Mouse (Mus musculus): Measurements from ENCODE around the gene Apip. TPM values are rescaled to one million over a fixed set of nuclear protein-coding genes. Genes with fewer than 3 reads are reported as not detected.

The Apip gene
- polyA plus RNA-seq (2015; fragmentation: Nextera tagmentation; extraction: Ambion mirVana): 66.8 and 70.4 TPM in 2 replicates

DNA sequence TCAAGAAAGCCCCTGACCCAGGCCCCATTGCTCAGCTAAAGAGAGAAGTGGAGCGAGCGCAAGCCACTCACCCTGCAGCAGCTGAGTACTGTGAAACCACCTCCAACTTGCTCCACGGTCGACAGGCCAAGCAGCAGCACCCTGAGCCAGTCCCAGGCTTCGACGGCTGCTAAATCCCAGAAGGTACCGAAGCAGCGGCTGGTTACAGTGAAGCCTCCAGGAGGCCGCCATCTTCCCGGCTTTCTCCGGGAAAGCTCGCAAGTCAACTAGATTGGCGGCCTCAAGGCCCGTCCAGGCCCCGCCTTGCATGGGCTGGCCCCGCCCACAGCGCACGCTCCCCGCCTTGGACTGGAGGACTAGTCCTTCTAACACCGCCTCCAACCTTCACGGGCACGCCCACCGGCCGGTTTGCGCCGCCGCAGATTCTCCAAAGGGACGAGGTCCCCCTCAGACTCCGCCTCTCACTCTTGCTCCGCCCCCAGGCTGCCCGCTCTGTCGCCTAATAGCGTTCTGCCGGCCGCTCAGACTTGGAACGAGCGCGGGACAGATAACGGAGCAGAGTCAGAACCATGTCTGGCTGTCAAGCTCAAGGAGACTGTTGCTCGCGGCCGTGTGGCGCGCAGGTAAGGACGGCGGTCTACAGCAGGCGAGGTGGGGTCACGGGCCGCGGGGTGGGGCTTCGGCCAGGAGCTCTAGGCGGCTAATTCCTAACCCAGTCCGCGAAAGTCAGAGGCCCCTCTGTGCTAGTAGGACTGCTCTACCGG is at the start of gene Apip, which contains the start of gene Pdhx:
Apip (plus strand) TSS at position 457 of the 764 bp plus-strand sequence.
Pdhx (minus strand) TSS at position 295 of the 764 bp plus-strand sequence.
- Histone ChIP-seq H3K36me3 (ENCODE audit: insufficient read depth, low read length) (no peaks in the 10 kb centered on the region), H3K9me3 (ENCODE audit: low read length) (no peaks in the 10 kb centered on the region), H3K4me3 (ENCODE audit: low read depth, low read length) (peak within 1 kb of the TSS; percentile 76), H3K9ac (replicated peaks; ENCODE audit: low read depth) (peak within 1 kb of the TSS; percentile 80), H3K4me2 (replicated peaks; ENCODE audit: low read depth, low read length) (peak within 1 kb of the TSS; percentile 66), H3K4me1 (ENCODE audit: insufficient read depth, low read depth, low read length) (no peaks in the 10 kb centered on the region), H3K27me3 (replicated peaks; ENCODE audit: insufficient read depth, low read length) (no peaks in the 10 kb centered on the region), H3K27ac (ENCODE audit: low read length) (peak within 1 kb of the TSS; percentile 94)
- ATAC-seq: peak; percentile 99
- under 1% methylated on average over 53 of the region's 55 CpGs for WGBS
- DNase-seq (ENCODE audit: low spot score): peak; percentile 99
- TF ChIP-seq CTCF (IDR thresholded peaks at IDR 0.05): no peak

DNA sequence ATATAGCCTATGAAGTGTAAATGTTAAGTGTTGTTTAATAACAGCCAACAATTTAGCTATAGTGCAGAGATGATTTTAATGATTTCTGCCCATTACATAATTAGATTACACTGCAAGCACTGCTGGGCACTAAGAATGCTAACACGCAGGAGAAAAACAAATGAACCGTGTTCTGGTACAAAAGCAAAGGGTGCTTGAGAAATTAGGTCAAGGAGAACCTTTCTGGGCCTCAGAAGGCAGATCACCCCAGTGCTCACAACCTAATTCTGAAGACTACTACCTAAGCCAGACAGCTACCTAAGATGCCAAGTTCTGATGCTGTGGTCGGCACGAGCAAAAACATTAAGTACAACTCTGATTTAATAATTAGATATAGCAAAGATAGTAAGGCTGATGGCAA is 35.6 kb upstream of the Apip start:
- WGBS: 84% methylated on average over 4 of the region's 4 CpGs
- no peaks in the 10 kb centered on the region for H3K4me1 ChIP-seq (ENCODE audit: insufficient read depth, low read depth, low read length)
- peak; percentile 24 for DNase-seq (ENCODE audit: low spot score)
- no peak overlapping the region for H3K4me2 ChIP-seq (replicated peaks; ENCODE audit: low read depth, low read length)
- H3K9ac ChIP-seq (replicated peaks; ENCODE audit: low read depth): no peak overlapping the region
- no peak overlapping the region for H3K4me3 ChIP-seq (ENCODE audit: low read depth, low read length)
- no peak overlapping the region for H3K27ac ChIP-seq (ENCODE audit: low read length)
- H3K27me3 ChIP-seq (replicated peaks; ENCODE audit: insufficient read depth, low read length): no peaks in the 10 kb centered on the region
- TF ChIP-seq CTCF (IDR thresholded peaks at IDR 0.05): no peak
- TF ChIP-seq EP300 (IDR thresholded peaks at IDR 0.05): no peak
- no peak for ATAC-seq
- H3K36me3 ChIP-seq (ENCODE audit: insufficient read depth, low read length): peaks cover 11% of the 10 kb centered on the region; the same call in 1 of the 2 replicates
- no peaks in the 10 kb centered on the region for H3K9me3 ChIP-seq (ENCODE audit: low read length)

DNA sequence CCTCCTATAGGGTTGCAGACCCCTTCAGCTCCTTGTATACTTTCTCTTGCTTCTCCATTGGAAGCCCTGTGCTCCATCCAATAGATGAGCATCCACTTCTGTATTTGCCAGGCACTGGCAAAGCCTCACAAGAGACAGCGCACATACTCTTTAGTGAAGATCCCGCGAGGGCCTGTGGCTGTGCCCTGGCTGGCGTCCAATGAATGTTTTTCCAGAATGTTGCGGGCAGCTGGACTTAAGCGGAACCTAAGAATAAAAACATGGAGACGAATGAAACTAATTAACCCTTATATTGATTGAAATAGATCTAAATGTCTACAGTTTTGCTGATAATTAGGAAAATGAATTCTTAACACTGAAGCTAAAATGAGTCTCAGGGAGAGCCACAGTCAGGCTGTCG is 32.6 kb upstream of the Apip start:
- TF ChIP-seq CTCF (IDR thresholded peaks at IDR 0.05): no peak
- TF ChIP-seq EP300 (IDR thresholded peaks at IDR 0.05): no peak
- DNase-seq (ENCODE audit: low spot score) (peak; percentile 25), ATAC-seq (no peak)
- H3K4me2 ChIP-seq (replicated peaks; ENCODE audit: low read depth, low read length): no peak overlapping the region
- no peaks in the 10 kb centered on the region for H3K4me1 ChIP-seq (ENCODE audit: insufficient read depth, low read depth, low read length)
- H3K27ac ChIP-seq (ENCODE audit: low read length): no peak overlapping the region
- 67% methylated on average over 8 of the region's 8 CpGs for WGBS
- H3K4me3 ChIP-seq (ENCODE audit: low read depth, low read length): no peak overlapping the region
- H3K9ac ChIP-seq (replicated peaks; ENCODE audit: low read depth): no peak overlapping the region
- no peaks in the 10 kb centered on the region for H3K9me3 ChIP-seq (ENCODE audit: low read length)
- peaks cover 9% of the 10 kb centered on the region; the same call in 1 of the 2 replicates for H3K36me3 ChIP-seq (ENCODE audit: insufficient read depth, low read length)
- no peaks in the 10 kb centered on the region for H3K27me3 ChIP-seq (replicated peaks; ENCODE audit: insufficient read depth, low read length)

- Histone ChIP-seq H3K27me3 (replicated peaks; ENCODE audit: insufficient read depth, low read length) (no peaks in the 10 kb centered on the region), H3K9me3 (ENCODE audit: low read length) (no peaks in the 10 kb centered on the region), H3K9ac (replicated peaks; ENCODE audit: low read depth) (no peak overlapping the region), H3K27ac (ENCODE audit: low read length) (no peak overlapping the region), H3K4me2 (replicated peaks; ENCODE audit: low read depth, low read length) (no peak overlapping the region), H3K4me1 (ENCODE audit: insufficient read depth, low read depth, low read length) (no peaks in the 10 kb centered on the region), H3K4me3 (ENCODE audit: low read depth, low read length) (no peak overlapping the region), H3K36me3 (ENCODE audit: insufficient read depth, low read length) (no peaks in the 10 kb centered on the region)
- 96% methylated on average over 2 of the region's 2 CpGs for WGBS
- TF ChIP-seq CTCF (IDR thresholded peaks at IDR 0.05): no peak
- no peak for TF ChIP-seq EP300 (IDR thresholded peaks at IDR 0.05)
- DNase-seq (ENCODE audit: low spot score) (no peak), ATAC-seq (no peak)
These were observed 28.2 kb upstream of the Apip start for GRCm38 (mm10) chr2:103045286-103045685.

- Histone ChIP-seq H3K4me2 (replicated peaks; ENCODE audit: low read depth, low read length) (no peak overlapping the region), H3K9me3 (ENCODE audit: low read length) (no peaks in the 10 kb centered on the region), H3K27me3 (replicated peaks; ENCODE audit: insufficient read depth, low read length) (no peaks in the 10 kb centered on the region), H3K36me3 (ENCODE audit: insufficient read depth, low read length) (no peaks in the 10 kb centered on the region), H3K27ac (ENCODE audit: low read length) (peak overlapping the region; percentile 27; the same call in 1 of the 2 replicates), H3K9ac (replicated peaks; ENCODE audit: low read depth) (no peak overlapping the region), H3K4me3 (ENCODE audit: low read depth, low read length) (no peak overlapping the region), H3K4me1 (ENCODE audit: insufficient read depth, low read depth, low read length) (no peaks in the 10 kb centered on the region)
- DNase-seq (ENCODE audit: low spot score): peak; percentile 83
- TF ChIP-seq CTCF (IDR thresholded peaks at IDR 0.05) (no peak), EP300 (IDR thresholded peaks at IDR 0.05) (no peak)
- ATAC-seq: peak; percentile 89
- WGBS: 65% methylated on average over 19 of the region's 19 CpGs
These were observed 21.3 kb upstream of the Apip start for GRCm38 (mm10) chr2:103051937-103052893.

DNA sequence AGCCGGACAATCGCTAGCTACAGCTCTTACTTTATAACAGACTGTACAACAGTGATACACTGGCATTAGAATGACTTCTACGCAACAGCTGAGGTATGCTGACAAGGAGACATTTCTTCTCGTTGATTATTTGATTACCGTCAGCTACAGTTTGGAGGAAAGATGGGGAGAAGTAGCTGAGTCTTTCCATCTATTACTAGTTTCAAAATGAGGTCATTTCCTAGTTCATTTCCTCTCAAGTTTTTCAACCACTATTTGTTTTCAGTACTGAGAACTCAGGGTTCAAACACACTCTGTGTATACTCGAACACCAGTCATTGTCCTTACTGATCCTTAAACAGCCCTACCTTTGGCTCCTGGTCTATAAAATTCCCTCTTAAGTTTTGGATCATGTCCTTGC is 17.7 kb upstream of the Apip start:
- Histone ChIP-seq H3K4me1 (ENCODE audit: insufficient read depth, low read depth, low read length) (no peaks in the 10 kb centered on the region; the same call in 1 of the 2 replicates), H3K36me3 (ENCODE audit: insufficient read depth, low read length) (no peaks in the 10 kb centered on the region), H3K4me3 (ENCODE audit: low read depth, low read length) (no peak overlapping the region), H3K9ac (replicated peaks; ENCODE audit: low read depth) (no peak overlapping the region), H3K4me2 (replicated peaks; ENCODE audit: low read depth, low read length) (no peak overlapping the region), H3K27me3 (replicated peaks; ENCODE audit: insufficient read depth, low read length) (no peaks in the 10 kb centered on the region), H3K9me3 (ENCODE audit: low read length) (no peaks in the 10 kb centered on the region), H3K27ac (ENCODE audit: low read length) (no peak overlapping the region)
- DNase-seq (ENCODE audit: low spot score) (no peak), ATAC-seq (no peak)
- TF ChIP-seq EP300 (IDR thresholded peaks at IDR 0.05) (no peak), CTCF (IDR thresholded peaks at IDR 0.05) (no peak)
- WGBS: 85% methylated on average over 6 of the region's 6 CpGs
